Mouse (Mus musculus): Measurements from ENCODE around the gene Onecut3. TPM values are rescaled to one million over a fixed set of nuclear protein-coding genes. Genes with fewer than 3 reads are reported as not detected.

The Onecut3 gene
- 1.7 and 2.3 TPM in 2 replicates for polyA plus RNA-seq (2016; fragmentation: Nextera tagmentation; extraction: Ambion mirVana)

DNA sequence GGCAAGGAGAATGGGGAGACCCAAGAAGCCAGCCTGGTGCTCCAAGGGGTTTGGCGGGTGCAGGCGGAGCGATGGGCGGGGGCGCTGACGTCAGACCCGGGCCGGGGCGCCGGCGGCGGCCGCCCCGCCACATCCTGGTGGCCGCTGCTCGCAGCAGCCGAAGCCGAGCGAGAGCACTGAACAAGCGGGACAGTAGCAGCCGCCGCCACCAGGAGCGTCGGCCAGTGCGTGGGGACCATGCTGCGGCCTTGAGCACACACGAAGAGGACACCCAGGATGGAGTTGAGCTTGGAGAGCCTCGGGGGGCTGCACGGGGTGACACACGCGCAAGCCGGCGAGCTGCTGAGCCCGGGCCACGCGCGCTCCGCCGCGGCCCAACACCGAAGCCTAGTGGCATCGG is at the start of gene Onecut3:
Onecut3 (plus strand) TSS at position 104 of the 400 bp plus-strand sequence.
- peak within 1 kb of the TSS; percentile 70 for H3K27ac ChIP-seq
- peaks cover 30% of the 10 kb centered on the region for H3K4me1 ChIP-seq
- ATAC-seq (ENCODE audit: low FRiP score) = peak; percentile 40

DNA sequence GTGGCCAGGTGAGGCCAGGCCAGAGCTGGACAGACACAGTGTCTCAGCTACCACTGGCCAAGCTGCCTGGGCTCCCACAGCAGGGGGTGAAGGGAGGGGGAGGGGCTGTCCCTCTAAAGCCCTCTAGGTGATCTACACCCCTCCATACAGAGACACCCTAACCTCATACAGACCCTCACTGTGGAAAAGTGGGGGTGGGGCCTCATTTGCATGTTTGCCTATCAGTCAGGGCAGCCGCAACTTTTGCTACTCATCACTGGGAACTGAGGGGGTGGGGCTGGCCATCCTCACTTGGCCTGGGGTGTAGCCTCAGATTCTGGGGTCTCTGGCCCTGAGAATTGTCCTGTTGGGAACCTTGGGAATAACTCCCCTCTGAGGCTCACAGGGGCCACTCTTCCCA is 49.6 kb upstream of the Onecut3 start:
- H3K27ac ChIP-seq = no peak overlapping the region
- no peak overlapping the region for H3K4me2 ChIP-seq (replicated peaks)
- 0 out of 2 replicates have a peak overlapping the region, but pooled peaks have one; percentile 50 for H3K9ac ChIP-seq
- H3K4me1 ChIP-seq = peaks cover 12% of the 10 kb centered on the region
- H3K4me3 ChIP-seq = no peak overlapping the region
- 43% methylated on average over 1 of the region's 1 CpGs for WGBS
- H3K9me3 ChIP-seq (replicated peaks) = no peaks in the 10 kb centered on the region
- H3K27me3 ChIP-seq = peaks cover 52% of the 10 kb centered on the region
- no peaks in the 10 kb centered on the region for H3K36me3 ChIP-seq
- ATAC-seq (ENCODE audit: low FRiP score) = no peak

More for the DNA sequence above, at the start of gene Onecut3:
- Histone ChIP-seq H3K4me2 (replicated peaks) (peak within 1 kb of the TSS; percentile 51), H3K27me3 (peaks cover 99% of the 10 kb centered on the region), H3K9me3 (replicated peaks) (no peaks in the 10 kb centered on the region), H3K4me3 (peak within 1 kb of the TSS; percentile 41), H3K36me3 (no peaks in the 10 kb centered on the region), H3K9ac (peak within 1 kb of the TSS; percentile 58)
- WGBS = 2% methylated on average over 41 of the region's 42 CpGs

DNA sequence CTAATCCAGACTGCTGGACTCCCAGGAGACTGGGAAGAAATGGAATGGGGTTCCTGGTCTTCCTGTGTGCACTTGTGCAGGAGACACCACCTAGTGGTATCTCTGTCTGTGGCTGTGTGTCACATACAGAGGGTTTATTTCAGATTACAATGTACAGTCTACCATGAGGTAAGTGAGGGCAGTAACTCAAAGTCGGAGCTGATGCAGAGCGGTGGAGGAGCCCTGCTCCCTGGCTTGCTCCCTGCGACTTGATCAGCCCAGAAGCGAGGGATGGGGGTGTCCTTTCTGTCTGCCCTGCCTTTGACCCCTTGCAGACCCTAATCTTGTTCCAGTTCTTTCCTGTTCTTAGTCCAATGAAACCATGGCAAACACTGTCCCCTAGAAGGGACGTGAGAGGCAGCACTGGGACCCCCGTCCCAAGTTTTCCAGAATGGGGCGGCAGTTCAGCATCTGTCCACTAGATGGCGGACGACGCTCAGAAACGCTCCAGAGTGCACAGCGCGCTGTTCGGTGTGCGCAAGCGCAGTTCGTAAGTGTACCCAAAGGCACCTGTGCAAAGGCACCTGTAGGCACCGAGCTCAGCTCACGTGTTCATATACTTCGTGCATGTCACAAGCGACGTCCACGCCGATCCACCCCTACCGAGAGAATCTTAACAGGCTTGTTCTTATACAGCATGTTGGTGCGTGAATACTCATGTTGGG is 48.6 kb upstream of the Onecut3 start:
- no peaks in the 10 kb centered on the region for H3K36me3 ChIP-seq
- H3K27ac ChIP-seq = no peak overlapping the region
- WGBS = 6% methylated on average over 26 of the region's 26 CpGs
- H3K4me3 ChIP-seq = 0 out of 2 replicates have a peak overlapping the region, but pooled peaks have one; percentile 7
- ATAC-seq (ENCODE audit: low FRiP score) = peak; percentile 65
- H3K9me3 ChIP-seq (replicated peaks) = no peaks in the 10 kb centered on the region
- H3K27me3 ChIP-seq = peaks cover 58% of the 10 kb centered on the region
- H3K4me1 ChIP-seq = peaks cover 12% of the 10 kb centered on the region
- H3K9ac ChIP-seq = no peak overlapping the region
- peak overlapping the region; percentile 30; the same call in 1 of the 2 replicates for H3K4me2 ChIP-seq (replicated peaks)

DNA sequence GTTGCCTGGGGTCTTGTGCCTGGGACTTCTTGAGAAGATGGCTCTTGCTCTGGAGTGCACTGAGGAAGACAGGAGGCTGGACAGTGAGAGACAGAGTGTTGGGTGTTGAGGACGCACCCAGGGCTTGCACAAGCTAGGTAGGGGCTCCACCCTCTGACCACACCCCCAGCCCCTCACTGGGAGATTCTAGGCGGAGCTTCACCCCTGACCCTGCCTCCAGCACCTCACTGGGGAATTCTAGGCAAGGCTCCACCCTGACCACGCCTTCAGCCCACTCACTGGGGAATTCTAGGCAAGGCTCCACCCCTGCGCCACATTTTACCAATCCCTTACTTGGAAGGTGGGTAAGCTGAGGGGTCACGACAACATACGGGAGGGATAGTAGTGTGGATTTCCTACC is 44.0 kb upstream of the Onecut3 start:
- Histone ChIP-seq H3K27ac (no peak overlapping the region), H3K27me3 (peaks cover 49% of the 10 kb centered on the region), H3K4me3 (no peak overlapping the region), H3K4me1 (peaks cover 4% of the 10 kb centered on the region; the same call in 1 of the 2 replicates), H3K36me3 (no peaks in the 10 kb centered on the region), H3K4me2 (replicated peaks) (no peak overlapping the region), H3K9ac (no peak overlapping the region), H3K9me3 (replicated peaks) (no peaks in the 10 kb centered on the region)
- 19% methylated on average over 6 of the region's 6 CpGs for WGBS
- ATAC-seq (ENCODE audit: low FRiP score) = no peak

GRCm38 (mm10) chr10:80453601-80454000 is 41.0 kb upstream of the Onecut3 start:
- ATAC-seq (ENCODE audit: low FRiP score) = no peak
- Histone ChIP-seq H3K4me1 (no peaks in the 10 kb centered on the region), H3K27me3 (peaks cover 32% of the 10 kb centered on the region; the same call in 1 of the 2 replicates), H3K4me3 (no peak overlapping the region), H3K9me3 (replicated peaks) (no peaks in the 10 kb centered on the region; the same call in 1 of the 2 replicates), H3K4me2 (replicated peaks) (no peak overlapping the region), H3K9ac (no peak overlapping the region), H3K36me3 (no peaks in the 10 kb centered on the region), H3K27ac (no peak overlapping the region)
- WGBS = 60% methylated on average over 10 of the region's 10 CpGs

DNA sequence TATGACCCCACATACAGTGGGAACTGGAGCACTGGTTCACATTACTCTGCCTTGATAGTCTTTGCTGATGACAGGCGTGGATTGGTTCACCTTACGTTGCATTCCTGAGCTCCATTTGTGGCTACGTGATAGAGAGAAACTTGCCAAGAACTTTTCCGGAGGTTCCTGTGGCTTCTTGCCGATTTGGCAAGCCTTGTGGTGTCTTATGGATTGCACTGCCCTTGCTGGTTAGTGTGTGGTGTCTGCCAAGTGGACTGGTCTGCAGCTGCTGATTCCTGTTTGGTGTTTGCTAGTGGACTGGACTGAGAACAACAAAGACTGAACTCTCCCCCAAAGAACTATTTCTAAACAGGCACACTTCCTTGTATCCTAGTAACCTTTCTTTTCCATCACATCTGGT is 39.9 kb upstream of the Onecut3 start:
- Histone ChIP-seq H3K27ac (no peak overlapping the region), H3K4me2 (replicated peaks) (no peak overlapping the region), H3K27me3 (peaks cover 22% of the 10 kb centered on the region; the same call in 1 of the 2 replicates), H3K4me1 (no peaks in the 10 kb centered on the region), H3K36me3 (no peaks in the 10 kb centered on the region), H3K4me3 (no peak overlapping the region), H3K9me3 (replicated peaks) (no peaks in the 10 kb centered on the region; the same call in 1 of the 2 replicates), H3K9ac (no peak overlapping the region)
- ATAC-seq (ENCODE audit: low FRiP score) = no peak
- 89% methylated on average over 5 of the region's 5 CpGs for WGBS

DNA sequence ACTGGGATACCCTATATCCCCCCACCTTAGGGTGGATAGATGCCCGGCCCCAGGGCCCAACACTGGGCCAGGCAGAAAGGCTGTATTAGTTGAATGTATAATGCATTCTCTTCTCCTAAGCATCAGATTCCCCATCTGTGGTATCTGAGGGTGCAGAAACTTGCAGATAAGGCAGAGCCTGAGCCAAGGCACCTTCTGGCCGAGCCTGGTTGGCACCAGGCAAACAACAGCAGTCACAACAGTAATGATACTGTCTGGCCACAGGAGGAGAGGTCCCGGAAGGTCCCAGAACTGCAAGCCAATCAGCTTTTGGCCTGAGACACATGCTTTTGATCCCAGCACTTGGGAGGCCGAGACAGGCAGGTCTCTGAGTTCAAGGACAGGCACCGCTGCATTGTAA is 38.9 kb upstream of the Onecut3 start:
- 86% methylated on average over 5 of the region's 5 CpGs for WGBS
- ATAC-seq (ENCODE audit: low FRiP score) = no peak
- Histone ChIP-seq H3K9me3 (replicated peaks) (no peaks in the 10 kb centered on the region; the same call in 1 of the 2 replicates), H3K4me3 (no peak overlapping the region), H3K36me3 (no peaks in the 10 kb centered on the region), H3K27me3 (peaks cover 19% of the 10 kb centered on the region; the same call in 1 of the 2 replicates), H3K4me2 (replicated peaks) (no peak overlapping the region), H3K9ac (no peak overlapping the region), H3K27ac (no peak overlapping the region), H3K4me1 (no peaks in the 10 kb centered on the region)

DNA sequence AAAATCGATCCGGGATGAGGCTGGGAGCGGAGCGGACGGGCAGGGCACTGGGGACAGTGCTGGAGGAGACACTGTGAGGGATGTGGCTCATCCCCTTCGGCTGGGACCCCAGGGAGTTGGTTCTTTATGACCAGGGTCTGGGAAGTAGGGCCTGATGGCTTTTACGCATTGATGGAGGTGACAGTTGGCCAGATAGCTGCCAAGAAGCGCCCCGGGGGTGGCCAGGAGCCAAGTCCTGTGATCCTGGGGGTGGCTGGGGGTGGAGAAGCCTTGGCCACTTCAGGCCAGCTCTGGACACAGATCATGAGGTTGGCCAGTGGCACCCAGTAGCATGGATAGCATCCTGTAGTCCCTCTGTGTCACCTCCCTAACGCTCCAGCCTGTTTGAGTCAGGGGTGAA is 35.4 kb upstream of the Onecut3 start:
- WGBS = 83% methylated on average over 10 of the region's 10 CpGs
- Histone ChIP-seq H3K4me1 (no peaks in the 10 kb centered on the region), H3K27me3 (peaks cover 5% of the 10 kb centered on the region; the same call in 1 of the 2 replicates), H3K9ac (no peak overlapping the region), H3K36me3 (no peaks in the 10 kb centered on the region), H3K4me2 (replicated peaks) (no peak overlapping the region), H3K4me3 (no peak overlapping the region), H3K27ac (no peak overlapping the region), H3K9me3 (replicated peaks) (no peaks in the 10 kb centered on the region; the same call in 1 of the 2 replicates)
- ATAC-seq (ENCODE audit: low FRiP score) = no peak

DNA sequence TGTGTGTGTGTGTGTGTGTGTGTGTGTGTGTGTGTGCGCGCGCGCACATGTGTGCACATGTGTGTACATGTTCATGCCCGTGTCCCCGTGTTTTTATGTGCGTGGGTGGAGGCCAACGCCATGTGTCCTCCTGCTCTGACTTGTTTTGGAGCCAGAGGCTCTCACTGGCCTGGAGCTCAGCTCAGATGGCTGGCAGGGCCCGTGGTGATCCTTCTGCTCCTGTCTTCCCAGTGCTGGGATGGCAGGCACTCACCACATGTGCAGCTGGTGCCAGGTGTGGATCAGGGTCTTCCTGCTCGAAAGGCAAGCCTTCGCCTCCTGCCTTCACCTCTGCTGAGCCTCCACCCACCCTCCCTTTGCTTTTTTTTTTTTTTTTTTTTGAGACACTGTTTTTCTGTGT is 35.0 kb upstream of the Onecut3 start:
- Histone ChIP-seq H3K27ac (no peak overlapping the region), H3K9ac (no peak overlapping the region), H3K4me1 (peaks cover 4% of the 10 kb centered on the region), H3K36me3 (no peaks in the 10 kb centered on the region), H3K4me3 (no peak overlapping the region), H3K4me2 (replicated peaks) (no peak overlapping the region), H3K27me3 (peaks cover 5% of the 10 kb centered on the region; the same call in 1 of the 2 replicates), H3K9me3 (replicated peaks) (no peaks in the 10 kb centered on the region; the same call in 1 of the 2 replicates)
- 92% methylated on average over 11 of the region's 11 CpGs for WGBS
- ATAC-seq (ENCODE audit: low FRiP score) = no peak

DNA sequence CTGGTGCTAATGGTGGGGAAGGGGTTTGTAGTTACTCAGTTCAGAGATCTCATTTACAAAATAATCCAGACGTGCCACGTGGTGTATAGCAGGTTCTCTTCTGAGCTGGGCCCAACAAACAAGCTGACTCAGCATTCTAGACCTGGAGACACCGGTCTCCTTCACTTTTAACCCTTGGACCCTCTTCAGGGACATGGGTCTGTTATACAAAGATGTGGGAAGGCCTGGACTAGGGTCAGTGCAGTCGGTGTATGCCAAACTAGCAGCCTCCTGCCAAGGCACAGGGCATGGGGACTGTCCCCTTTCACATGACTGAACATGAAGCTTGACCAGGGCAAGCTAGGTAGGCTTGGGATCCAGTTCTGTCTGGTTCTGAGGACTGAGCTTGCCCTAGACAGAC is 34.3 kb upstream of the Onecut3 start:
- Histone ChIP-seq H3K4me2 (replicated peaks) (no peak overlapping the region), H3K27me3 (peaks cover 9% of the 10 kb centered on the region; the same call in 1 of the 2 replicates), H3K36me3 (no peaks in the 10 kb centered on the region), H3K27ac (no peak overlapping the region), H3K4me3 (no peak overlapping the region), H3K9ac (no peak overlapping the region), H3K4me1 (peaks cover 5% of the 10 kb centered on the region), H3K9me3 (replicated peaks) (no peaks in the 10 kb centered on the region; the same call in 1 of the 2 replicates)
- ATAC-seq (ENCODE audit: low FRiP score) = no peak
- 57% methylated on average over 4 of the region's 4 CpGs for WGBS

DNA sequence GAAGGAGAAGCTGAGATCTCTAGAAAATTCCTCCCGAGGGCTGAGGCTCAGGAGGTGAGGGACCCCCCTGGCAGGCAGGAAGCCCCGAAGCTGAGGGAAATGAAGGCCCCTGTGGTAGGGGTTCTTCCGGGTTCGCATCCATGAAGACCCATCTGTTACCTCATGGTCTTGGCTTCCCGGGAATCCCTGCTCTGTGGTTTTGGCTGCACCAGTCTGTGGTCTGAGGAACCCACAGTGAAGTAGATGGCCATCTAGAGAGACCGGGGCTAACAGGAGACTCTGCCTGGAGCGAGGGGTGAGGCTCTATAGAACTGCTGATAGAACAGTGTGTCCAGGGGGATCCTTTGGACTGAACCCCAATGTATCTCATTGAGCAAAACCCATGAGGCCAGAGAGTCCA is 33.3 kb upstream of the Onecut3 start:
- Histone ChIP-seq H3K36me3 (no peaks in the 10 kb centered on the region), H3K4me3 (no peak overlapping the region), H3K4me2 (replicated peaks) (no peak overlapping the region), H3K9ac (0 out of 2 replicates have a peak overlapping the region, but pooled peaks have one; percentile 29), H3K9me3 (replicated peaks) (no peaks in the 10 kb centered on the region; the same call in 1 of the 2 replicates), H3K27me3 (peaks cover 11% of the 10 kb centered on the region; the same call in 1 of the 2 replicates), H3K27ac (no peak overlapping the region), H3K4me1 (peaks cover 5% of the 10 kb centered on the region)
- 79% methylated on average over 7 of the region's 7 CpGs for WGBS
- ATAC-seq (ENCODE audit: low FRiP score) = no peak

GRCm38 (mm10) chr10:80464381-80465035 is 30.1 kb upstream of the Onecut3 start:
- Histone ChIP-seq H3K4me1 (peaks cover 5% of the 10 kb centered on the region), H3K4me3 (no peak overlapping the region), H3K36me3 (no peaks in the 10 kb centered on the region), H3K9ac (0 out of 2 replicates have a peak overlapping the region, but pooled peaks have one; percentile 35), H3K27me3 (peaks cover 18% of the 10 kb centered on the region; the same call in 1 of the 2 replicates), H3K9me3 (replicated peaks) (no peaks in the 10 kb centered on the region), H3K27ac (0 out of 2 replicates have a peak overlapping the region, but pooled peaks have one; percentile 4), H3K4me2 (replicated peaks) (peak overlapping the region; percentile 39)
- no peak for ATAC-seq (ENCODE audit: low FRiP score)
- WGBS = 4% methylated on average over 19 of the region's 19 CpGs

Measured in hindbrain, embryonic 12.5 days (tissue).